Mouse (Mus musculus): ENCODE measurements around the gene Th.

DNA sequence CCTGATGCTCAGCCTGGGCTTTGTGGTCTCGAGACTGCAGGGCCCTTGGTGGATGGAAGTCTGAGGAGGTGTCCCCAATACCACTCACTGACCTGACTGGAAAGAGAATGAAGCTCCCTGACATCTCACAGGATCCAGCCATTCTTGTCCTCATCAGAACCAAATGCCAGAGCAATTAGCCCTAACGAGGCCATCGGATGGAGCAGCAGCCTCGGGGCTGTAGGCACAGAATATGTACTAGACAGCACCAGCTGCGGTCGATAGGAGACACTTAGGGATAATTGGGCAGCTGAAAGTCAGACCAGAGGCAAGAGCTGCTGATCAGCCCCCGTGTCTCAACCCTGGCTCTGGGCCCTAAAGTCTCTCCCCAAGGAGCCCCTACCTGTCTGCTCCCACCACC, 26.6 kb downstream of the Th start:
- TF ChIP-seq EP300 (IDR thresholded peaks at IDR 0.05; ENCODE audit: low read depth) (no peak), CTCF (IDR thresholded peaks at IDR 0.05; ENCODE audit: low read depth) (no peak)

All from heart, postnatal 0 days (tissue).